In genomic region chr8:84413886-84414851, GRCm38 (mm10) we compare ENCODE assay signal across 8 mouse cellular contexts. TPM values are rescaled to one million over a fixed set of nuclear protein-coding genes. Genes with fewer than 3 reads are reported as not detected.
A peak's percentile ranks its signal among the peaks of the same experiment; 100 is the strongest.
DNase-seq lines count a peak whose midpoint lies in the region; ATAC-seq lines count a peak whose summit lies in the region.

No protein-coding gene starts in this region.

- H3K27me3 ChIP-seq in embryonic facial prominence, embryonic 12.5 days, result peaks cover 71% of the 10 kb centered on the region
- peaks cover 90% of the 10 kb centered on the region for H3K27me3 ChIP-seq in heart, embryonic 10.5 days (ENCODE audit: insufficient read depth, poor library complexity, severe bottlenecking)
- peaks cover 93% of the 10 kb centered on the region for H3K27me3 ChIP-seq in liver, embryonic 12.5 days (replicated peaks)
- no peaks in the 10 kb centered on the region for H3K27me3 ChIP-seq in neural tube, embryonic 13.5 days

- 0 out of 2 replicates have a peak, but pooled peaks cover 5% of the 10 kb centered on the region for H3K4me1 ChIP-seq in embryonic facial prominence, embryonic 12.5 days
- peaks cover 14% of the 10 kb centered on the region for H3K4me1 ChIP-seq in heart, embryonic 10.5 days
- H3K4me1 ChIP-seq in liver, embryonic 12.5 days, result 0 out of 2 replicates have a peak, but pooled peaks cover 6% of the 10 kb centered on the region
- peaks cover 36% of the 10 kb centered on the region for H3K4me1 ChIP-seq in neural tube, embryonic 13.5 days (replicated peaks)

- H3K4me3 ChIP-seq in embryonic facial prominence, embryonic 12.5 days, result peak overlapping the region; percentile 57
- peak overlapping the region; percentile 77 for H3K4me3 ChIP-seq in heart, embryonic 10.5 days
- peak overlapping the region; percentile 48 for H3K4me3 ChIP-seq in liver, embryonic 12.5 days
- peak overlapping the region; percentile 70 for H3K4me3 ChIP-seq in neural tube, embryonic 13.5 days

- no peaks in the 10 kb centered on the region for H3K36me3 ChIP-seq in embryonic facial prominence, embryonic 12.5 days
- H3K36me3 ChIP-seq in heart, embryonic 10.5 days, result no peaks in the 10 kb centered on the region
- no peaks in the 10 kb centered on the region for H3K36me3 ChIP-seq in liver, embryonic 12.5 days
- peaks cover 5% of the 10 kb centered on the region for H3K36me3 ChIP-seq in neural tube, embryonic 13.5 days

- peak overlapping the region; percentile 49; the same call in 1 of the 2 replicates for H3K9ac ChIP-seq in embryonic facial prominence, embryonic 12.5 days
- H3K9ac ChIP-seq in liver, embryonic 12.5 days, result no peak overlapping the region
- peak overlapping the region; percentile 94 for H3K9ac ChIP-seq in neural tube, embryonic 13.5 days

- ATAC-seq in embryonic facial prominence, embryonic 12.5 days (ENCODE audit: insufficient number of reproducible peaks, insufficient read depth, low FRiP score, low TSS enrichment), result peak; percentile 42; the same call in 1 of the 2 replicates
- no peak for ATAC-seq in liver, embryonic 12.5 days
- ATAC-seq in neural tube, embryonic 13.5 days (ENCODE audit: low read depth), result peak; percentile 75
- ATAC-seq in inflammation-experienced regulatory T-cells, adult 6 months, result no peak

- DNase-seq in urinary bladder, adult 2 months (ENCODE audit: low spot score), result peak; percentile 25
- no peak for DNase-seq in urinary bladder, postnatal 10 days (ENCODE audit: low spot score)
- DNase-seq in heart, embryonic 10.5 days (ENCODE audit: low spot score), result peak; percentile 78
- peak; percentile 61 for DNase-seq in kidney, postnatal 10 days

- WGBS in embryonic facial prominence, embryonic 12.5 days, result 2% methylated on average over 68 of the region's 72 CpGs
- 1% methylated on average over 71 of the region's 72 CpGs for WGBS in heart, embryonic 10.5 days
- 2% methylated on average over 71 of the region's 72 CpGs for WGBS in liver, embryonic 12.5 days (ENCODE audit: insufficient replicate concordance)
- WGBS in neural tube, embryonic 13.5 days, result 1% methylated on average over 70 of the region's 72 CpGs

- H3K27ac ChIP-seq in embryonic facial prominence, embryonic 12.5 days, result 0 out of 2 replicates have a peak overlapping the region, but pooled peaks have one; percentile 20
- H3K27ac ChIP-seq in heart, embryonic 10.5 days, result peak overlapping the region; percentile 72
- H3K27ac ChIP-seq in liver, embryonic 12.5 days, result no peak overlapping the region
- peak overlapping the region; percentile 92 for H3K27ac ChIP-seq in neural tube, embryonic 13.5 days (replicated peaks)

- H3K4me2 ChIP-seq in embryonic facial prominence, embryonic 12.5 days (replicated peaks), result peak overlapping the region; percentile 98
- peak overlapping the region; percentile 70 for H3K4me2 ChIP-seq in liver, embryonic 12.5 days
- H3K4me2 ChIP-seq in neural tube, embryonic 13.5 days, result peak overlapping the region; percentile 80

- H3K9me3 ChIP-seq in embryonic facial prominence, embryonic 12.5 days, result peaks cover 3% of the 10 kb centered on the region; the same call in 1 of the 2 replicates
- peaks cover 4% of the 10 kb centered on the region for H3K9me3 ChIP-seq in heart, embryonic 10.5 days
- peaks cover 6% of the 10 kb centered on the region for H3K9me3 ChIP-seq in liver, embryonic 12.5 days (replicated peaks)
- H3K9me3 ChIP-seq in neural tube, embryonic 13.5 days, result no peaks in the 10 kb centered on the region

RNA-seq across cellular contexts. Expression of gene Cacna1a, which starts 25.9 kb away (rescaled TPM):
- 5.0 and 6.7 TPM in 2 replicates for polyA plus RNA-seq in urinary bladder, adult 2 months (2012; rRNA removed)
- polyA plus RNA-seq in embryonic facial prominence, embryonic 12.5 days (2016; fragmentation: Nextera tagmentation; extraction: Ambion mirVana), result 9.4 and 11.0 TPM in 2 replicates
- 5.4 and 6.0 TPM in 2 replicates for polyA plus RNA-seq in heart, embryonic 10.5 days (2016; fragmentation: Nextera tagmentation; extraction: Ambion mirVana)
- polyA plus RNA-seq in liver, embryonic 12.5 days (2016; fragmentation: Nextera tagmentation; extraction: Ambion mirVana), result 0.60 and 1.8 TPM in 2 replicates
- 20.0 and 25.2 TPM in 2 replicates for polyA plus RNA-seq in neural tube, embryonic 13.5 days (2015; fragmentation: Nextera tagmentation; extraction: Ambion mirVana)
- 1 to 10 TPM; 3.4 to 8.2 (median 8.2) TPM for polyA plus RNA-seq in inflammation-experienced regulatory T-cells, adult 6 months (2017; shearing (Covaris generic))

Comparison
In these comparisons a context has a peak if more than half of its experiments do, and no peak if none do; other contexts are left out.
1. ATAC-seq: peak in embryonic facial prominence, embryonic 12.5 days (single experiment) and neural tube, embryonic 13.5 days (single experiment); none in liver, embryonic 12.5 days (single experiment) and inflammation-experienced regulatory T-cells, adult 6 months (single experiment).
2. Peak in every context shown above with its lines, with median percentiles within 50 percentile points of each other: H3K4me2 ChIP-seq and H3K4me3 ChIP-seq.